Mouse (Mus musculus) erythroblast, embryonic 14.5 days (primary cell): ENCODE results near the gene Pigo.
"Not testable (repeated sequence)": the region's sequence is repeated elsewhere in the genome, so short reads cannot be mapped to it uniquely, and the experiment has no call there.

Source experiments
- GATA1 ChIP-seq: IDR thresholded peaks from 2 replicates; pipeline ENCODE4 v1.6.1; 2012; ENCODE audit warnings: low read length, inconsistent platforms, mixed read lengths
- TAL1 ChIP-seq: IDR thresholded peaks from 3 replicates; pipeline ENCODE4 v1.6.1; 2012; ENCODE audit warnings: low read length, inconsistent platforms, mixed read lengths

- TF ChIP-seq GATA1, TAL1: not testable (repeated sequence)
These were observed 45.2 kb downstream of the Pigo start for GRCm38 (mm10) chr4:42980467-42980866.
